Mouse (Mus musculus) spleen, adult 2 months (tissue): ENCODE results near the gene Marf1.

Experiments
- CTCF ChIP-seq: fragments of 200-500 bp; IDR thresholded peaks from 2 replicates; pipeline ENCODE4 v1.5.1; 2011; ENCODE audit warnings: mild to moderate bottlenecking, inconsistent platforms; ENCODE audit not compliant: insufficient read depth, insufficient read length, insufficient replicate concordance; ENCODE audit errors: extremely low read depth
- POLR2A ChIP-seq: fragments of 200-500 bp; IDR thresholded peaks from 2 replicates; pipeline ENCODE4 v1.6.1; 2011; ENCODE audit warnings: low read depth, low read length, inconsistent platforms

- TF ChIP-seq CTCF, result no peak
- no peak for TF ChIP-seq POLR2A
These were observed 57.3 kb downstream of the Marf1 start for GRCm38 (mm10) chr16:14105891-14106290.
